Mouse (Mus musculus) CD8-positive naive resting alpha-beta T cell, adult 2 months (primary cell): ENCODE measurements around the gene Abhd2.

ENCODE experiments used
- DNase-seq, 2 experiments: peaks; one replicate each; pipeline ENCODE4 v3.0.0; 2022; ENCODE audit warnings: low read depth in 2 of 2, low spot score in 2 of 2

The Abhd2 gene

GRCm38 (mm10) chr7:79272789-79273718, at the start of gene Abhd2:
Gene Abhd2, plus strand, starts transcription at chr7:79273199.
- DNase-seq: peak; percentile 99

- DNase-seq: no peak
These were observed 47.5 kb upstream of the Abhd2 start for GRCm38 (mm10) chr7:79225477-79225876.

DNA sequence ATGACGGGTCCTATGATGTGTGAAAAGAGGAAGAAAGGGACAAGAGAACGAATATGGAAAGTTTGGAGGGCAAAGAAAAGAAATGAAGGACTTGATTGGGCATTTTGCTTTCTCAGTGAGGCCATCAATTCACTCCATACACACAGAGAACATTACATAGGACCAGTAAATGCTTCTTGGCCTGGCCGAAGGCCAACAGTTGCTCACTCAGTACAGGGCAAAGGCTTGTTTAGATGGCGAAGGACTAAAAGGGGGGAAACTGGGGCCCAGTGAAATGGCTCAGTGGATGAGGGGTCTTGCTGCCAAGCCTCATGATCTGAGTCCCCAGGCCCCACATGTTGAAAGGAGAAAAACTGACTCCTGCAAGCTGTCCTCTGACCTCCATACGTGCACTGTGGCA, 46.8 kb upstream of the Abhd2 start:
- no peak for DNase-seq

DNA sequence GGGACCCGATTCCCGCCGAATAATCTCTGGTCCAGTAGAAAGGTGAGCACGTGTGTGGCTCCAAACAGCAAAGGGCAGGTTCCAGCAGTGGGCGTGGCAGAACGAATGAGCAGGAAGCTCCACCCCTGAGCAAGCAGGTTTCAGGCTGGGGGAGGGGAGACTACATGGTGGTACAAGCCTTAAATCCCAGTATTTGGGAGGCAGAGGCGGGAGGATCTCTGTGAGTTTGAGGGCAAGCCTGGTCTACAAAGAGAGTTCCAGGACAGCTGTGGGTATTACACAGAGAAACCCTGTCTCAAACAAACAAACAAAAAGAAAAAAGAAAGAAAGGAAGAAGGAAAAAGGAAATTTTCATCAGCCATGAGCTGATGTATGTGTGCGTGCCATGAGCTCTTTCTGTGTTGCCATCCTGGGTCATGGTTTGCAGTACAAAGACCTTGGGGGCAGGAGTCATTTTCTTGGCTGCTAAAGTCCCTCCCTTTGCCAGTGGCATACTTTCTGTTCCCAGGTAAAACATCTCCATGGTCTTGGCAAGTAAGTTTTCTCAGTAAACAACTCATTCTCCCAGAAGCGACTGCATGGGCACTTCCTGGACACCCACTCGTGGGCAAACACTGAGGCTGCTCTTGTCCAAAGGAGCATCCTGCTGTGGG, 46.0 kb upstream of the Abhd2 start:
- DNase-seq: no peak

DNA sequence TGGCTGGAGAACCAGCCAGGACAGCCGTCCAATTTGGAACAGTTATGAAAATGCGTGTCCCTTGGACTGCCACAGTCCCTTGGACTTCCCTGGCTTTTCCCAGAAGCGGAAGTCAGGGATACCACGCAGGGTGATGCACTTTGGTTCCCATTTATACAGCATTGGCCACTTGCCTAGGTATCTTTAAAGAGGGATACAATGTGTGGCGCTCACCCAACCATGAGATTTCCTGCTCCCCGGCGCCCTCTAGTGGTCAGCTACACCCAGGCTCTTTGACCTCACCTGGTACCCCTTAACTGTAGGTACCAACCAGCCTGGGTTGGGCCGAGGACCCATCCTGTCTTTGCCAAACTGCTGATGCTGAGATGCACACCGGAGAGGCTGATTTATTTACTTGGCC, 44.5 kb upstream of the Abhd2 start:
- DNase-seq: peak; percentile 81 to 83

- no peak for DNase-seq
These were observed 41.4 kb upstream of the Abhd2 start for GRCm38 (mm10) chr7:79231577-79231976.

GRCm38 (mm10) chr7:79232048-79232447, 41.0 kb upstream of the Abhd2 start:
- DNase-seq: no peak

- DNase-seq: no peak
These were observed 34.3 kb upstream of the Abhd2 start for GRCm38 (mm10) chr7:79238741-79239140.

- no peak for DNase-seq
These were observed 30.9 kb upstream of the Abhd2 start for GRCm38 (mm10) chr7:79241931-79242625.

- DNase-seq: no peak
These were observed 29.8 kb upstream of the Abhd2 start for GRCm38 (mm10) chr7:79243236-79243635.

DNA sequence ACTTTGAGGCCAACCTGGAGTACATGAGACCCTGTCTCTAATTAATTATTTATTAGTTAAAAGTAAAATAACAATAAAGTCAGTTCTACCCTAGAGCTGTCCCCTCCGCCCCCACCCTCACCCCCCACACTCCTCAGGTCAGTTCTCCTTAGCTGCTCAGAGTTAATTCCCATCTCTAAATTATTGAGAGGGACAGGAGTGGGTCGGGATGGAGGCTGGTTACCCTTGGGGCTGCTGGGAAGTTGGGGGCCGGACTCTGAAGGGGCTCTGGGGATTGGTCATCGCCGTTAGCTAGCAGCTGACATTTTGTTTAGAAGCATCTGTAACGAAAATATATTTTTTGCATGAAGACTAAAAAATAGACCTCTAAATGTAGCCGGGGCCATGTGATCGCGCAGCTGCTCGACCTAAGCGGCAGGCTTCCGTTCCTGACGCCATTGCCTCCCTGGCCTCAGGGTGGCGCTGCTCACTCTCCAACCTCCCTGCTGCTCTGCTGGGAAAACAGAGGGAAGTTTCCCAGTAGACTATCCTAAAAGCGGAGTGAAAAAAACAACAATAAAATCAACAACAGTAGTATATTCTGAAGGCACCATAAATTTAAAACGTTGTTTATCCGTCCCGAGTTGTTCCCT, 26.8 kb upstream of the Abhd2 start:
- peak in 1 of 2 experiments; percentile 35 for DNase-seq

GRCm38 (mm10) chr7:79247408-79247807, 25.6 kb upstream of the Abhd2 start:
- DNase-seq: no peak

DNA sequence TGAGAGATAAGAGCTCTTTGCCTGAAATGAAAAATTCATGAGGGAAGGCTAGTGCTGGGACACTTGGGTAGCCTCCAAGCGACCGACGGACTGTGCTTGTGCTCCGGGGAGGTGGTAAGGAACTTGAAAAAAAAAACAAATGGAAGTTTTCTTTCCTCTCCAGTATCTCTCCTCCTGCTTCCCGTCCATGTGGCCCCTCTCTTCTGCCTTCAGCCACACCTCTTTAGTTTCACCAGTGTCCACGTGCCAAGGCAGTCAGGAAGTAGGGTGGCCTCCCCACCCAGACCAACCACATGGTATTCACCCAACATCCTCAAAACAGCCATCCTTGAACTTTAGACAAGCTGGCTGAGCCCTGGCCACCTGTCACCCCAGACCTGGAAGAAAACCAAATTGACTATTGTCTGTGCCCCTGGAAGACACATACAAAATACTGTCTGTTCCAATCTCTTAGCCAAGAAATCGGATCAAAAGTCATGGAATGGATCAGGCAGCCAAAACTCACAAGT, 25.1 kb upstream of the Abhd2 start:
- no peak for DNase-seq

GRCm38 (mm10) chr7:79249581-79249980, 23.4 kb upstream of the Abhd2 start:
- peak in 1 of 2 experiments; percentile 12 for DNase-seq

DNA sequence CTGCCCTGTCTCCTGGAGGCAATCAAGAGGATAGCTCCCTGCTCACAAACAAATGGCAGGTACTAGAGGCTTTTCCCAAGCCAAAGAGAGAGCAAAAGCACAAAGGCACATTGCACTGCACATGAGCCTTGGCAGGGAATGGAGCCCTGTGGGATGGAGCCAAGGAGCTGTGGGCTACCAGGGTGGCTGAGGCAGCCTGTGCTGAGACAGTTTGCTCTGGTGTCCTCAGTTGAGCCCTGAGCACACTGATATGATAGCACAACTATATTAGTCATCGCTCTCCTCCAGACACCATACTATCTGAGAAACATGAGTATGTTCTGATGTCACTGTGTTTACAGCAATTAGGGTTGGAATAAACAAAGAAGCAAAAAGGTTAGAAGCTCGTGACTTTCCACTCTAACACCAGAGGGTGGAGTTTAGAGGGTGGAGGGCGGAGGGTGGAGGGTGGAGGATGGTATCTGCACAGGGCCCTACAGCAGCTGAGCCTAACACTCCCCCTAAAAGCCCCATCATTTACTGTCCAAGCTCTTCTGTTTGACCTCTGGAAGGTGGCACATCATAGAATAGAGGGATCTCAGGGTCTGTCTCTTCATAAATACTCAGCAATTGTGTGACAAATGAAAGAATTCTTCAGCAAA, 18.6 kb upstream of the Abhd2 start:
- DNase-seq: no peak

- DNase-seq: no peak
These were observed 17.6 kb upstream of the Abhd2 start for GRCm38 (mm10) chr7:79255350-79255749.

GRCm38 (mm10) chr7:79255752-79256151, 17.2 kb upstream of the Abhd2 start:
- no peak for DNase-seq

- DNase-seq: no peak
These were observed 16.3 kb upstream of the Abhd2 start for GRCm38 (mm10) chr7:79256716-79257115.

DNA sequence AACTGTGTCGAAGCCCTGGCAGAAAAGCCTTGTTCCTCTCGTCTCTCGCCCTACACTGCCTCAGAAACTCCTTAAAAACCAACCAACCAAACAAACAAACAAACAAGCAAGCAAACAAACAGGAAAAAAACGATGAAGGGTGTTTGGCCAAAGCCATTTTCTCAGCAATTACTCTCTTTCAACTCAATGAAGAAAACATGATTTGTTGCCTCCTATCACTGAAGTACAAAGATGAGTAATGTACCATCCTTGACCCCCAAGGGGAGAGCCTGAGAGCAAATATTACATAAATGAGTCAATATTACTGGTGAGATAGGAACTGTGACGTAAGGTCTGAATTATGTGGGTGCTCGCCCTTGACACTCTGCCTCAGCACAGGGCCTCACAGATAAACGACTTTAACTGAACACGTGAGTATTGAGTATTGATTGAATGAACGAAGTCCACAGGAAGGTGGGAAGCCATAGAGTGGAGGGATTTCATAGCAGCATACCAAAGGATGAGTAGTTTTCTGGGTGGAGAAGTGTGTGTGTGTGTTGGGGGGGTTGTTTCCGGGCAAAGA, 13.9 kb upstream of the Abhd2 start:
- no peak for DNase-seq

- no peak for DNase-seq
These were observed 10.5 kb upstream of the Abhd2 start for GRCm38 (mm10) chr7:79262478-79262877.
